Mouse (Mus musculus): ENCODE measurements around the gene Selenoh.

DNA sequence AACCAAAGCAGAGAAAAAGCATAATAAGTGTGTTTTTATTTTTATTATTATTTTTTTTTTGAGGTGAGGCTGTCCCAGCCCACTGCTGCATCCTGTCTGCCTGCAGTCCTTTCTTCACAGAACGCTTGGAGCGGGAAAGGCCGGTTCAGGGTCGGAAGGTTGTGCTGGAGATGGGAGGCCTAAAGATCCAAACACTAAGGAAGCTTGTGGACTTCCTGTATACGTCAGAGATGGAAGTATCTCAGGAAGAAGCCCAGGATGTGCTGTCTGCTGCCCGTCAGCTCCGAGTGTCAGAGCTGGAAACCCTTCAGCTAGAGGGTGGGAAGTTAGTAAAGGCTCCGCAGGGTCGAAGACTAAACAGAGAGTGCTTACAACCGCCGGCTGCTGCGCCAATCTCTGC, 4.5 kb downstream of the Selenoh start:
- TF ChIP-seq CTCF (IDR thresholded peaks at IDR 0.05; ENCODE audit: low read depth) (no peak), EP300 (optimal IDR thresholded peaks at IDR 0.05) (no peak)
